Mouse (Mus musculus) cerebellum, adult 2 months (tissue): ENCODE results near the gene Myoc. TPM values are rescaled to one million over a fixed set of nuclear protein-coding genes. Genes with fewer than 3 reads are reported as not detected.
"Not testable (repeated sequence)": the region's sequence is repeated elsewhere in the genome, so short reads cannot be mapped to it uniquely, and the experiment has no call there.

Experiments
- DNase-seq, 2 experiments: peaks; one replicate each; pipeline ENCODE4 v3.0.0; 2021
- H3K27ac ChIP-seq: fragments of 200-500 bp; 2 replicates; pipeline ENCODE4 v1.5.1; 2012; ENCODE audit warnings: low read length, control low read depth, inconsistent platforms; ENCODE audit not compliant: insufficient read depth
- H3K27me3 ChIP-seq: fragments of 200-500 bp; 2 replicates; pipeline ENCODE4 v1.6.1; 2012; ENCODE audit warnings: inconsistent platforms, mild to moderate bottlenecking, low read length, moderate library complexity; ENCODE audit not compliant: control insufficient read depth, insufficient read depth
- H3K4me1 ChIP-seq: fragments of 200-500 bp; 2 replicates; pipeline ENCODE4 v1.6.1; 2011; ENCODE audit warnings: low read length; ENCODE audit not compliant: control insufficient read depth, insufficient read depth
- H3K4me3 ChIP-seq: fragments of 200-500 bp; replicated peaks from 2 replicates; pipeline ENCODE3; 2011; ENCODE audit warnings: mild to moderate bottlenecking, low read depth, low read length, control low read depth; ENCODE audit not compliant: insufficient read depth
- CTCF ChIP-seq: fragments of 200-500 bp; IDR thresholded peaks from 2 replicates; pipeline ENCODE4 v1.5.1; 2011; ENCODE audit warnings: low read depth, mild to moderate bottlenecking, control low read depth, low read length, moderate library complexity, borderline replicate concordance; ENCODE audit not compliant: insufficient read depth
- POLR2A ChIP-seq: fragments of 200-500 bp; IDR thresholded peaks from 2 replicates; pipeline ENCODE4 v1.6.1; 2011; ENCODE audit warnings: low read length, control low read depth, borderline replicate concordance; ENCODE audit not compliant: insufficient read depth
- WGBS: fragments of 180-500 bp; shearing (Covaris S2); methylation state at CpG from one replicate; pipeline ENCODE4 v1.1.7; 2018; 5-methylcytosine and 5-hydroxymethylcytosine counted together
- polyA plus RNA-seq: library from polyadenylated mRNA; depleted of rRNA; stranded (reverse); fragments of >200 nt; gene quantifications from 2 replicates; pipeline ENCODE4 v1.2.3, GENCODE M21; 2012

Myoc gene
- polyA plus RNA-seq, 1 experiment, result 5.1 TPM

DNA sequence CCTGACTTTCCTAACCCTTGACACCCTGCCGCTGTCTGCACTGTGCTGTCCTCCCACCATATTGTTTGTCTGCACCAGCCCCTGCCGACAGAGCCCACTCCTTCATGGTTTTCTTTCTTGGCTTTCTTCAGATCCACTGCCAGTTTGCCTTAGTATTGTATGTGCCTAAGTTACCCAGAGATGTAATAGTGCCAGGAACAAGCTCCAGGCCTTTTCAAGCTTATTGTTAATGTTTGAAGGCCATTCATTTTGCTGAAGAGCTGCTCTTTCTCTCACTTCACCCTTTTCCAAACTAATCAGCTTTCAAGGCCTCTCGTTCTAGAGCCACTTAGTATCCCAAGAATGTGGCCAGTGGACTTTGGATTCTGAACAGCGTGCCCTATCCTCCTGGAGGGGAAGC, 27.8 kb upstream of the Myoc start:
- WGBS, result 58% methylated on average over 4 of the region's 4 CpGs
- H3K4me3 ChIP-seq, result no peak overlapping the region
- H3K27ac ChIP-seq, result no peak overlapping the region
- no peaks in the 10 kb centered on the region for H3K4me1 ChIP-seq
- no peaks in the 10 kb centered on the region for H3K27me3 ChIP-seq
- TF ChIP-seq POLR2A (no peak), CTCF (no peak)
- DNase-seq, result no peak

DNA sequence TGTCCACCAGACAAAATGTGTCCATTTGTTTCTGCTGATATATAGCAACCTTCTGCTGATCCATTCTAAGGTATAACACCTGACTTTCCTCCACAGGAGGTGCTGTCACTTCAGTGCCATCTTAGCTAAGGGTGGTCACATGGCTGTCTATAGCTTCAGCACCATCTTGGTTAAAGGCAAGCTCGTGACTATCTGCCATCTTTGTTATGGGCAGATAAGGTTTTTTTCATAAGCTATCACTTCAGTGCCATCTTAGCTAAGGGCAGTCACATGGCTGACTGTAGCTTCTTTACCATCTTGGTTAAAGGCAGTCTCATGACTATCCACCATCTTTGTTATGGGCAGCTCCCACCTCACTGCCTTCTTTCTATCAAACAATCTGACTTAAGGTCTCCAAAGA, 23.4 kb upstream of the Myoc start:
- peak in 1 of 2 experiments; percentile 20 for DNase-seq
- Histone ChIP-seq H3K27ac (no peak overlapping the region), H3K4me1 (no peaks in the 10 kb centered on the region), H3K27me3 (no peaks in the 10 kb centered on the region), H3K4me3 (no peak overlapping the region)
- TF ChIP-seq CTCF (no peak), POLR2A (no peak)
- 83% methylated on average over 1 of the region's 1 CpGs for WGBS

- H3K27ac ChIP-seq, result no peak overlapping the region
- no peaks in the 10 kb centered on the region for H3K27me3 ChIP-seq
- no peak for TF ChIP-seq POLR2A
- TF ChIP-seq CTCF, result peak; percentile 25; the same call in 1 of the 2 replicates
- H3K4me1 ChIP-seq, result no peaks in the 10 kb centered on the region
- no peak for DNase-seq
- no peak overlapping the region for H3K4me3 ChIP-seq
- 73% methylated on average over 4 of the region's 4 CpGs for WGBS
Observed at GRCm38 (mm10) chr1:162620487-162620886, 18.5 kb upstream of the Myoc start.

DNA sequence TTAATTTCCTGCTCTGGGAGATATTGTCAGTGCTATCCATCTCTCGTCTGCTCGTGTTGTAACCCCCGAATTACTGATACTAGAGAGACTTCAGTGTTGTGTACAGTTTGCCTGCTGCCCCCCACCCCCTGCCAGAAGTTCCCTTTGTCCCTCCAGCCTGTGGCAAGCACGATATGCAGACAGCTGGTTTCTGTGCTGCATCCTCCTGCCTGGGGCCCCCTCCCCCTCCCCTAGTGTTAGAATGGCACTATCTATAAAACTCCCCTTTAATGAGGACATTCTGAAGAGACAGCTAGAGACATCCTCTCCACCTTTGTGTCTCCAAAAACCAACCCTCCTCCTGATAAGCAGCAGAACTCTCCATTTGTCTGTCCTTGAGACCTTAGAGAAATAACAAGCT, 15.1 kb upstream of the Myoc start:
- no peak for TF ChIP-seq CTCF
- TF ChIP-seq POLR2A, result no peak
- no peak overlapping the region for H3K27ac ChIP-seq
- no peak for DNase-seq
- no peaks in the 10 kb centered on the region for H3K4me1 ChIP-seq
- 38% methylated on average over 4 of the region's 4 CpGs for WGBS
- H3K27me3 ChIP-seq, result no peaks in the 10 kb centered on the region
- H3K4me3 ChIP-seq, result no peak overlapping the region

GRCm38 (mm10) chr1:162625229-162625628, 13.7 kb upstream of the Myoc start:
- 14% methylated on average over 7 of the region's 7 CpGs for WGBS
- Histone ChIP-seq H3K27ac (no peak overlapping the region), H3K4me1 (no peaks in the 10 kb centered on the region), H3K27me3 (no peaks in the 10 kb centered on the region), H3K4me3 (no peak overlapping the region)
- no peak for TF ChIP-seq CTCF
- no peak for TF ChIP-seq POLR2A
- DNase-seq, result no peak

DNA sequence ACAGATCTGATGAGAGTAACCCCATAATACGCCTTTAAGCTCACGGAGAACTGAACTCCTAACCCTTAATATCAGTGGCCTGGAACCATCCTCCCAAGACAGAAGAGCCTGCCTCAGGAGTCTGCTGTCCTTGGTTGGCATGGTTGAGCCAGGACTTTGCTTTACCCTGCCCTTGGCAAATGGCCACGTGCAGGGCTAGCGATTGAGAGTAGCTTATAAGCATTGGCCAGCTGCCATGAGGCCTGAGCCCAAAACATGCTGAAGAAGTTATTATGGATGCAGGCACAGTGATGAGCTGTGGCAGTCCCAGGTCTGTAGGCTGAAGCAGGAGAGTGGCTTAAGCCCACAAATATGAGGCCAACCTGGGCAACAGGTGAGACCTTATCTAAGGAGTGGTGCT, 11.1 kb upstream of the Myoc start:
- H3K27me3 ChIP-seq, H3K4me1 ChIP-seq, DNase-seq, H3K27ac ChIP-seq, H3K4me3 ChIP-seq: not testable (repeated sequence)
- WGBS, result 51% methylated on average over 4 of the region's 4 CpGs

GRCm38 (mm10) chr1:162628326-162628725, 10.6 kb upstream of the Myoc start:
- DNase-seq, H3K4me1 ChIP-seq, H3K27ac ChIP-seq, H3K4me3 ChIP-seq, H3K27me3 ChIP-seq: not testable (repeated sequence)
- 97% methylated on average over 15 of the region's 15 CpGs for WGBS

- WGBS, result 13% methylated on average over 1 of the region's 1 CpGs
- peaks cover 14% of the 10 kb centered on the region for H3K4me1 ChIP-seq
- DNase-seq, result peak; percentile 69 to 75
- not testable (repeated sequence) for H3K27me3 ChIP-seq, H3K27ac ChIP-seq, H3K4me3 ChIP-seq
Observed at GRCm38 (mm10) chr1:162635291-162635931, 3.5 kb upstream of the Myoc start.

DNA sequence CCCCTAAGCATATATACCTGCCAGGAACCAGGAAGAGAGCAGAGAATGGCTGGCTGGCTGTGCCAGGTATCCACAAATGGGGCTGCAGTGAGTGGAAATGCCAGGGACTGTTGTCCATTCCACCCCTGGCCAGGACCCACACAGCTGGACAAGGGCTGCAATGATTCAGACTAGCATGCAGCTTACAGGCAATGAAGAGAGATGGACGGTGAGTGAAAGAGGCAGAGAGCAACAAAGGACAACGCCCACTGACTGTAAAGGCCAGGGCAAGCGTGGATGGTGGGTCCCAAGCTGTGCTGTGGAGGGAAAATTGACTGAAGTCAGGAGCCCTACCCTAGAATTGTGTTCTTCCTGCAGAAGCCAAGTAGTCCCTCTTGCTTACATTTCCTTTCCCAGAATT, 2.4 kb upstream of the Myoc start:
- TF ChIP-seq POLR2A, result no peak
- no peak for TF ChIP-seq CTCF
- no peak overlapping the region for H3K4me3 ChIP-seq
- peaks cover 14% of the 10 kb centered on the region for H3K4me1 ChIP-seq
- H3K27ac ChIP-seq, result no peak overlapping the region
- WGBS, result 85% methylated on average over 3 of the region's 3 CpGs
- no peaks in the 10 kb centered on the region; the same call in 1 of the 2 replicates for H3K27me3 ChIP-seq
- no peak for DNase-seq
